Mouse (Mus musculus): Measurements from ENCODE around the gene Zfp579. TPM values are rescaled to one million over a fixed set of nuclear protein-coding genes. Genes with fewer than 3 reads are reported as not detected.

Zfp579 gene
- polyA plus RNA-seq, 1 experiment: 168 TPM

GRCm38 (mm10) chr7:4953815-4954445 is 42.0 kb downstream of the Zfp579 start:
- no peak for TF ChIP-seq POLR2A (IDR thresholded peaks at IDR 0.05; ENCODE audit: borderline replicate concordance, extremely low read depth, insufficient read depth, insufficient read length, poor library complexity, severe bottlenecking)
- DNase-seq (ENCODE audit: low read depth): peak; percentile 32

DNA sequence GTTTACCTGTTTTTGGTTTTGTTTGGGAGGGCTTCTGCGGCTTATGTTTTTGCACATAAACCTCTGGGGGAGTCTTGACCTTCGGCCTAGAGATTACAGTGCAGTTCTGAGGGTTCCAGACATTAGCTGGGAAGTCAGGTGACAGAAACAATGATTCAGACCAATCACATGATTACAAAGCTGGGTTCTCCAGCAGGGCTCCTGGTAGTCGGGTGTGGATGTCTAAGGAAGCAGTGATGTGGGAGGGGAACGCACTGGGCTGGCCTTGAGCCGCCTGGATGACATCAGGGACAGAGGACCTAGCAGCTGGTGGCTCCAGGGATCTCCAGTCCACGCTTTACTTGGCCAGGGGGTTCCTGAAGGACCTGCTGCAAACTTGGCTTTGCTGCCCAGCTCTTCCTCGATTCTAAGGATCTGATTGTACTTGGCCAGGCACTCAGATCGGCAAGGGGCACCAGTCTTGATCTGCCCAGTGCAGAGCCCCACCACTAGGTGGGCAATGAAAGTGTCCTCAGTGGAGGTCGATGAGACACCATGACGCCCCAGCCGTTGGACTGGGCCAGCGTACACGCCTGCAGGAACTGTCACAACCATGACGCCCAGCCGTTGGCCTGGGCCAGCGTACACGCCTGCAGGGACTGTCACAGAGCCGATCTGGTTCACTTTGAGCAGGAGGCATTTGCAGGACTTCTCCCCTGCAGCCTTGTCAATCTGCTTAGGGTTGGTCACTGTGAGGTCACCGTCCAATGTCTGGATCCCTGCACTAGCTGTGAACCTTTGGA is 45.2 kb downstream of the Zfp579 start:
- no peak for DNase-seq (ENCODE audit: low read depth)
- TF ChIP-seq CTCF (IDR thresholded peaks at IDR 0.05; ENCODE audit: borderline replicate concordance, extremely low read depth, insufficient read depth, insufficient read length) (no peak), POLR2A (IDR thresholded peaks at IDR 0.05; ENCODE audit: borderline replicate concordance, extremely low read depth, insufficient read depth, insufficient read length, poor library complexity, severe bottlenecking) (no peak)

- no peak for DNase-seq (ENCODE audit: low read depth)
- TF ChIP-seq CTCF (IDR thresholded peaks at IDR 0.05; ENCODE audit: borderline replicate concordance, extremely low read depth, insufficient read depth, insufficient read length) (no peak), POLR2A (IDR thresholded peaks at IDR 0.05; ENCODE audit: borderline replicate concordance, extremely low read depth, insufficient read depth, insufficient read length, poor library complexity, severe bottlenecking) (no peak)
These were observed 47.6 kb downstream of the Zfp579 start for GRCm38 (mm10) chr7:4948386-4948785.

- DNase-seq (ENCODE audit: low read depth): no peak
- TF ChIP-seq CTCF (IDR thresholded peaks at IDR 0.05; ENCODE audit: borderline replicate concordance, extremely low read depth, insufficient read depth, insufficient read length) (no peak), POLR2A (IDR thresholded peaks at IDR 0.05; ENCODE audit: borderline replicate concordance, extremely low read depth, insufficient read depth, insufficient read length, poor library complexity, severe bottlenecking) (no peak)
These were observed 48.1 kb downstream of the Zfp579 start for GRCm38 (mm10) chr7:4947855-4948254.

GRCm38 (mm10) chr7:4943223-4943815 is 52.6 kb downstream of the Zfp579 start:
- TF ChIP-seq POLR2A (IDR thresholded peaks at IDR 0.05; ENCODE audit: borderline replicate concordance, extremely low read depth, insufficient read depth, insufficient read length, poor library complexity, severe bottlenecking) (no peak), CTCF (IDR thresholded peaks at IDR 0.05; ENCODE audit: borderline replicate concordance, extremely low read depth, insufficient read depth, insufficient read length) (peak; percentile 90)
- peak; percentile 92 for DNase-seq (ENCODE audit: low read depth)

- no peak for TF ChIP-seq POLR2A (IDR thresholded peaks at IDR 0.05; ENCODE audit: borderline replicate concordance, extremely low read depth, insufficient read depth, insufficient read length, poor library complexity, severe bottlenecking)
- no peak for TF ChIP-seq CTCF (IDR thresholded peaks at IDR 0.05; ENCODE audit: borderline replicate concordance, extremely low read depth, insufficient read depth, insufficient read length)
- no peak for DNase-seq (ENCODE audit: low read depth)
These were observed 53.3 kb downstream of the Zfp579 start for GRCm38 (mm10) chr7:4942673-4943072.

DNA sequence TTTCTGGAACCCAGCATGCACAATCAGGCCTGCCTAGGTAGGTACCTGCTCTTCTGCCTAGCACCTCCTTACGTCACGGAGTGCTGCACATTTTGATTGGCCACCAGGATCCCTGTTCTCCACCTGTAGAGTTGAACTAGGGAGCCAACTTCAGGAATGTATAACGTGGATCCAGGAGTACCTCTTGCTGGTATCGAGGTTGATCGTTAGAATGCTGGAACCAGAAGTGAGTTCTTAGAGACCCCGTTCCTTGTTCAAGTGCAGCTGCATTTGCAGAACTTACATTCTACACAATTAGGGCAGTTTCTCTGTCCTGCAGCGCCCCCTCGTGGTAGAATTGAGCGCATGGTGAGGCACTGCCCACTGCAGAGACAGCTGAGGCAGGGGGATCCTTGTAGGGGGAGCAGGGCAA is 55.9 kb downstream of the Zfp579 start:
- TF ChIP-seq CTCF (IDR thresholded peaks at IDR 0.05; ENCODE audit: borderline replicate concordance, extremely low read depth, insufficient read depth, insufficient read length) (peak; percentile 82), POLR2A (IDR thresholded peaks at IDR 0.05; ENCODE audit: borderline replicate concordance, extremely low read depth, insufficient read depth, insufficient read length, poor library complexity, severe bottlenecking) (no peak)

DNA sequence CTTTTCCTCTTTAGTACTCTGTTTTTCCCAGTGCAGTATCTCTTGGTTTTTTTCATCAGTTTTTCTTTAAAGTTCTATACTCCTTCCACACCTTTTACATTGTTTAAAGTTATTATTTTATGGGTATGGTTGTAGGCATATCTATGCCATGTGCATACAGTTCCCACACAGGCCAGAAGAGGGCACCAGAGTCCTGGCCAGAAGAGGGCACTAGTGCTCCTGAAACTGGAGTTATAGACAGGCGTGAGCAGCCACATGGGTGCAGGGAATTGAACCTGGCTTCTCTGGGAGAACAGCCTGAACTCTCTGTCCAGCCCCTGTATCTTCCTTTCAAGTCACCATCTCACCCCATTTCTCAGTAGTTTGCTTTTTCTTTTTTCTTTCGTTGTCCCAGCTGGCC is 57.5 kb downstream of the Zfp579 start:
- peak; percentile 58 for DNase-seq (ENCODE audit: low read depth)
- no peak for TF ChIP-seq POLR2A (IDR thresholded peaks at IDR 0.05; ENCODE audit: borderline replicate concordance, extremely low read depth, insufficient read depth, insufficient read length, poor library complexity, severe bottlenecking)
- TF ChIP-seq CTCF (IDR thresholded peaks at IDR 0.05; ENCODE audit: borderline replicate concordance, extremely low read depth, insufficient read depth, insufficient read length): peak; percentile 84

More for the DNA sequence above, 55.9 kb downstream of the Zfp579 start:
- DNase-seq (ENCODE audit: low read depth): peak; percentile 84

- no peak for DNase-seq (ENCODE audit: low read depth)
These were observed 58.6 kb downstream of the Zfp579 start for GRCm38 (mm10) chr7:4937392-4937791.

GRCm38 (mm10) chr7:4936832-4937231 is 59.1 kb downstream of the Zfp579 start:
- DNase-seq (ENCODE audit: low read depth): no peak
- TF ChIP-seq CTCF (IDR thresholded peaks at IDR 0.05; ENCODE audit: borderline replicate concordance, extremely low read depth, insufficient read depth, insufficient read length): no peak
- TF ChIP-seq POLR2A (IDR thresholded peaks at IDR 0.05; ENCODE audit: borderline replicate concordance, extremely low read depth, insufficient read depth, insufficient read length, poor library complexity, severe bottlenecking): no peak

More at GRCm38 (mm10) chr7:4937392-4937791, 58.6 kb downstream of the Zfp579 start:
- TF ChIP-seq CTCF (IDR thresholded peaks at IDR 0.05; ENCODE audit: borderline replicate concordance, extremely low read depth, insufficient read depth, insufficient read length) (no peak), POLR2A (IDR thresholded peaks at IDR 0.05; ENCODE audit: borderline replicate concordance, extremely low read depth, insufficient read depth, insufficient read length, poor library complexity, severe bottlenecking) (no peak)

GRCm38 (mm10) chr7:4934160-4934914 is 61.6 kb downstream of the Zfp579 start:
- DNase-seq (ENCODE audit: low read depth): no peak
- TF ChIP-seq POLR2A (IDR thresholded peaks at IDR 0.05; ENCODE audit: borderline replicate concordance, extremely low read depth, insufficient read depth, insufficient read length, poor library complexity, severe bottlenecking): no peak
- TF ChIP-seq CTCF (IDR thresholded peaks at IDR 0.05; ENCODE audit: borderline replicate concordance, extremely low read depth, insufficient read depth, insufficient read length): no peak

Other genes starting within 250 kb of the Zfp579 start
- gene Cox6b2, start 243.1 kb downstream of the Zfp579 start, polyA plus RNA-seq (2012; rRNA removed): 26.2 and 27.5 TPM in 2 replicates
- not detected in 2 replicates for gene Fam71e2, start 224.9 kb downstream of the Zfp579 start, polyA plus RNA-seq (2012; rRNA removed)
- gene Il11, start 213.3 kb downstream of the Zfp579 start, polyA plus RNA-seq (2012; rRNA removed): 0.16 and 0.38 TPM in 2 replicates
- gene Tmem190, start 213.2 kb downstream of the Zfp579 start, polyA plus RNA-seq (2012; rRNA removed): not detected in 2 replicates
- gene Tmem238, start 206.5 kb downstream of the Zfp579 start, polyA plus RNA-seq (2012; rRNA removed): 3.4 and 5.2 TPM in 2 replicates
- 271 and 404 TPM in 2 replicates for gene Rpl28, start 203.3 kb downstream of the Zfp579 start, polyA plus RNA-seq (2012; rRNA removed)
- gene Ube2s, start 183.6 kb downstream of the Zfp579 start, polyA plus RNA-seq (2012; rRNA removed): 451 and 626 TPM in 2 replicates
- 145 and 170 TPM in 2 replicates for gene Shisa7, start 151.5 kb downstream of the Zfp579 start, polyA plus RNA-seq (2012; rRNA removed)
- 2.6 and 3.3 TPM in 2 replicates for gene Isoc2b, start 125.9 kb downstream of the Zfp579 start, polyA plus RNA-seq (2012; rRNA removed)
- gene Isoc2a, start 119.0 kb downstream of the Zfp579 start, polyA plus RNA-seq (2012; rRNA removed): 6.7 and 9.0 TPM in 2 replicates
- 0.77 and 1.3 TPM in 2 replicates for gene Gm36210, start 89.6 kb downstream of the Zfp579 start, polyA plus RNA-seq (2012; rRNA removed)
- 16.7 and 21.7 TPM in 2 replicates for gene Zfp628, start 80.9 kb downstream of the Zfp579 start, polyA plus RNA-seq (2012; rRNA removed)
- gene Nat14, start 74.1 kb downstream of the Zfp579 start, polyA plus RNA-seq (2012; rRNA removed): 27.3 and 27.9 TPM in 2 replicates
- gene Ssc5d, start 70.4 kb downstream of the Zfp579 start, polyA plus RNA-seq (2012; rRNA removed): 2.3 and 3.6 TPM in 2 replicates
- 0.14 TPM in 2 replicates for gene Sbk2, start 31.8 kb downstream of the Zfp579 start, polyA plus RNA-seq (2012; rRNA removed)
- gene Sbk3, start 25.0 kb downstream of the Zfp579 start, polyA plus RNA-seq (2012; rRNA removed): 1.1 and 2.0 TPM in 2 replicates
- 11.9 and 18.0 TPM in 2 replicates for gene Zfp524, start 18.3 kb upstream of the Zfp579 start, polyA plus RNA-seq (2012; rRNA removed)
- gene Fiz1, start 18.5 kb upstream of the Zfp579 start, polyA plus RNA-seq (2012; rRNA removed): 49.9 and 54.5 TPM in 2 replicates
- not detected in 2 replicates for gene Gm44973, start 19.3 kb upstream of the Zfp579 start, polyA plus RNA-seq (2012; rRNA removed)
- gene Zfp865, start 24.2 kb upstream of the Zfp579 start, polyA plus RNA-seq (2012; rRNA removed): 43.5 and 52.4 TPM in 2 replicates
- gene Ccdc106, start 24.4 kb upstream of the Zfp579 start, polyA plus RNA-seq (2012; rRNA removed): 41.4 and 47.8 TPM in 2 replicates
- gene 4632433K11Rik, start 38.0 kb upstream of the Zfp579 start, polyA plus RNA-seq (2012; rRNA removed): not detected in 2 replicates
- gene Zfp784, start 42.3 kb upstream of the Zfp579 start, polyA plus RNA-seq (2012; rRNA removed): 6.8 and 7.6 TPM in 2 replicates
- 61.4 and 88.7 TPM in 2 replicates for gene Zfp580, start 55.4 kb upstream of the Zfp579 start, polyA plus RNA-seq (2012; rRNA removed)
- gene U2af2, start 66.0 kb upstream of the Zfp579 start, polyA plus RNA-seq (2012; rRNA removed): 404 and 431 TPM in 2 replicates
- 176 and 216 TPM in 2 replicates for gene Epn1, start 84.1 kb upstream of the Zfp579 start, polyA plus RNA-seq (2012; rRNA removed)
- gene Rfpl4, start 120.8 kb upstream of the Zfp579 start, polyA plus RNA-seq (2012; rRNA removed): not detected in 2 replicates
- 0.14 and 0.37 TPM in 2 replicates for gene Rasl2-9, start 129.8 kb upstream of the Zfp579 start, polyA plus RNA-seq (2012; rRNA removed)
- gene Vmn1r55, start 153.5 kb upstream of the Zfp579 start, polyA plus RNA-seq (2012; rRNA removed): not detected in 2 replicates
- not detected in 2 replicates for gene Vmn1r56, start 200.6 kb upstream of the Zfp579 start, polyA plus RNA-seq (2012; rRNA removed)
- not detected in 2 replicates for gene Vmn1r57, start 222.3 kb upstream of the Zfp579 start, polyA plus RNA-seq (2012; rRNA removed)